Mouse (Mus musculus) embryo, embryonic 11 days (tissue): ENCODE measurements around the gene Tnfrsf1b.

Source experiments
- DNase-seq: peaks from one replicate; pipeline ENCODE4 v3.0.0-alpha.2; 2015

The Tnfrsf1b gene

DNA sequence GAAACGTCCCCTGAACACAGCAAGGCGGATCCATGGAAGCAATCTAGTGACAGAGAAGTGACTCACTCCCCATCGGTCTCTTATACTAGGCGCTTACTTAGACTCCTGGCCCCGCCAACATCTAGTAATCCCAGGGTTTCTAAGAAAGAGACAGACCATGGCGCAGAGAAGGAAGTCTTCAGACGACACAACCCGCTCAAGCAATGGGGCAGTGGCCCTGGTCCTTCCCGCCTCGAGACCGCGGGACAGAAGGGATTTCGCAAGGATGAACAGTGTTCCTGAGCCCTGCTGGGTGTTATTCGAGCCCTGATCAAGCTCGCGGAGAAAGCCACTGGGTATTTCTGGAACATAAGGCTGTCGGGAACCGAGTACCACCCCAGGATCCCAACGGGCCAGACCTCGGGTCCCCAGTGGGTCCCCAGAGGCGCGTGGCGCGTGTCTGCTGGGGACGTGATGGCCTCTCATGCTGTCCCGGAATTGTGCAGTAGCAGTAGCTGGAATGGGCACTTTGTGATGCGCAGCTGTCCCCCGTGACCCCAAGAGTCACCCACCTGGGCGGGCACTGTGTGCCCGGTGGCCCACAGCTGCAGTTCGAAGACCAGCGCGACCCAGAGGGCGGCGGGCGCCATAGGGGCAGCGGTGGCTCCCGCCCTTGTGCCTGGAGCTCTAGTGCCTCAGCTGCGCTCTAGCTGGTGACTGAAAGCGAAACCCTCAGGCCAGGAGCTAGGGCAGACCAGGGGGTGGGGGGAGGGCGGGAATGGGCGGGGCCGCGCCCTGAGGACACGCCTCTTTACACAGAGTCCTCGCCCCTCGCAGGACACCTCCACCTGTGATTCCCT is at the start of gene Tnfrsf1b:
Tnfrsf1b (minus strand) TSS at position 698 of the 839 bp plus-strand sequence.
- DNase-seq = peak; percentile 62

DNA sequence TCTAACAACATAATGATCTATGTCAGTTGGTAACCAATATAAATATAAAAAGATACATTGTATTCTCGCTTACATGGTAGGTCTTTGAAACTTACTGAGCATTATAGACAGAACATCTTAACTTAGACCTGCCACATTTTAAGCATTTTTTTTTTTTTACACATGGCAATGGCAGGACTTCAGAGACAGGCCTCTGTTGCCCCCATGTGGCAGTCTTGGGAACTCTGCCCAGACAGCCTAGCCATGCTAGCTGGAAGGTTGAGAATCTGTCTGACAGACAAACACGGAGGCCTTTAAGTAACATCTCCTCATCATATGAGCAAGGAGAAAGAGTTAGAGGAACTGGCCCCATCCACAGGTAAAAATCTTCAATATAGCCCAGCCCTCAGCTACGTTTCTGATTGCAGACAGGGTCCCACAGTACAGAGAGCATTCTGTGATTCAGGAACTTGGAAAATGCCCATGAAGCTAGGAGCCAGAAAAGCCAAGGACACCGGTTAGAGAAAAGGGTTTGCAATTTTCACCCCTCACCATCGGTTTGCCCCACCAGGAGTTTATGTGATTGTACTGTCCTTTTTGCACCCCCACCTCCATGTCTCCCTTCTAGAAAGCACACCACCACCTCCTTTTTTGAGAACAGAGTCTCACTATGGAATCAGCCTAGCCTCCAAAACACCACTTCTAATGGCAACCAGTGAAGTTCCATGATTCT is 49.1 kb upstream of the Tnfrsf1b start:
- peak; percentile 58 for DNase-seq

DNA sequence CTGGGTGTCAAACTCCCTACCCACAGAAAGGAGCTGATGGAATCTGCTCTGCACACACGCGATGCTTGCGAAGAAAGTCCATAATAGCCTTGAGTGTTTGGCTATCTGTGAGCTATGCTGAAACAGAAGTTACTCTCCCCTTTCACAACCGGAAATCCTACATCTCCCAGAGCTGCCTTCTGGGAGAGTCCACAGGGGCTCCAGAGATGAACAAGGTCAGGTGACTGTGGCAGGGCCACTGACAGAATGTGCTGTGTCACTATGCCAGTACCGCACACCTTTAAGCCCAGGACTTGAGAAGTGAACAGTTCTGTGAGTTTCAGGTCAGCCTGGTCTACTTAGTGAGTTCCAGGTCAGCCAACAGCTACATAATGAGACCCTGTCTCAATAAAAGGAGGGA is 47.9 kb upstream of the Tnfrsf1b start:
- no peak for DNase-seq

DNA sequence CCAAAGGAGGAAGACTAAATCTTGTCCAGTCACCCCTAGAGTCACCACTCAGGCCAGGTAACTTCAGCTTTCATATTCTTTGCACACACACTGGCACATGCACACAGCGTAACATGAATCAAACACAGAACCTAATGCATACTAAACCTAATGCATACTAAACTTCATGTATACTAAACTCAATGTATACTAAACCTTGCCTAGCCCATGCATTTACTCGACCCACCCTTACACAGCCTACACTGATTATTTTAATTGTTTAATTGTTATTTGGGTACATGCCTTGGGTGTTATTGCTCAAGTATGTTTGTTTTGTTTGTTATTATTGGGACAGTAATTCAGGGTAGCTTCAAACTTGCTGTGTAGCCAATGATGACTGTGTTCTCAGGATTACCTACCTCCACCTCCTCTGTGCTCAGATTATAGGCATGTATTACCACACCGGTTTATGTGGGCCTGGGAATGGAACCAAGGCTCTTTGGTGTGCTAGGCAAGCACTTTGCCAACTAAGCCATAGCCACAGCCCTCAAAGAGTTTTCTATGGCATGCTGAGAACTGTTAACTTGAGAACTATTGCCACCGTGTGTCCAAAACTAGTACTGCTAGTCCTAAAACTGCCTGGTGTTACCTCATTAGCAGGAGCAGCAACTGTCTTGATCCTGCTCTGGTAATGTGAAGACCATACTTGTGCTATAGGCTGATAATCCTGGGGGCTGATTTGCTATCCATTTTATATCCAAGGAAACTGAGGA is 39.9 kb upstream of the Tnfrsf1b start:
- peak; percentile 78 for DNase-seq

DNA sequence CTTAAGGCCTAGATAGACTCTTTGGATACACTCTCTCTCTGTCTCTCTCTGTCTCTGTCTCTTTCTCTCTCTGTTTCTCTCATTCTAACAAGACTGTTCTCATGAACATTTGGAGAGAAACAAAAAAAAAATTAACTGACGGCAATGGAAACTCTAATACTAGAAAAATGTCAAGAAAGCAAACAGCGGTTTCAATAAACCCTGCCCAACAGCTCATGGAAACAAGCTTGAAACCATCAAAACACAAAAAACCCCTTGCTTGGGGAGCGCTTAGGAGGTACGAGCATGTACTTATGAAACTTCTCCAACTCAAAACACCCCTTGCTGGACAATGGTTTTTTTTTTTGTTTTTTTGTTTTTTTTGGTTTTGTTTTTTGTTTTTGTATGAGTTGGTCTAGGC is 38.0 kb upstream of the Tnfrsf1b start:
- no peak for DNase-seq

DNA sequence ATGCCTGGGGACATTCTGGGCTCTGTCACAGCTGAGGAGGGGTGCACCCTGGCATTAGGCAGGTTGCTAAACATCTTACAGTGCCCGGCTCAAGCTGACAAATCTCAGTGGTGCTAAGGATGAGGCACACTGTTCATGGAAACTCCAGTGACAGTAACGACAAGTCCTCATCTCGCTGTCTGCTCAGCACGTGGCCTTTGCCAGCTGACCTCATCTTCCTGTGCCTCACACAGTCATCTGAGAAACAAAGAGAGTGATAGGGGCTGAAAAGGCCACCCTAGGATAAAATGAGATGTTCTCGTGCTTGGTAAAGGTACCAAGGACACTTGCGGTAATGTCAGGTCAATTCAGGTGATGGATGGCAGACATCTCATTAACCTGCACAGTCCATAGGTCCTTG is 36.8 kb upstream of the Tnfrsf1b start:
- DNase-seq = no peak

DNA sequence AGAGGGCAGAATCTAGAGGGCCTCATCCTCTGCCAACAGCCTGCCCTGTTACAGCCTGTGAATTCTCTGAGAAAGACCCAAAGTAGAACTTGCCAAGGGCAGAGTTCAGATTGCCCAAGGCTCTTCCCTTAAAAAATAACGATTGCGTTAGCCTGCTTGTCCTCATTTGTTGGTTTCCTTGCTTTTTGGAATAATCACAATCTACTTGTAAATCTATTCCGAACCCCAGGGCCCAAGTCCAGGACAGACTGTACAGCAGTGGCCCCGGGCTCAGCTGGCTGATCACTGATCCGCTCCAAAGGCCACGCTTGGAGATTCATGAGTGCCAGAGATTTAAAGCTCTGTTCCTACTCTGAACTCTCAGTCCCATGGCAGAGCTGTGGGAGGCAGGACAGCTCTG is 34.3 kb upstream of the Tnfrsf1b start:
- DNase-seq = no peak

DNA sequence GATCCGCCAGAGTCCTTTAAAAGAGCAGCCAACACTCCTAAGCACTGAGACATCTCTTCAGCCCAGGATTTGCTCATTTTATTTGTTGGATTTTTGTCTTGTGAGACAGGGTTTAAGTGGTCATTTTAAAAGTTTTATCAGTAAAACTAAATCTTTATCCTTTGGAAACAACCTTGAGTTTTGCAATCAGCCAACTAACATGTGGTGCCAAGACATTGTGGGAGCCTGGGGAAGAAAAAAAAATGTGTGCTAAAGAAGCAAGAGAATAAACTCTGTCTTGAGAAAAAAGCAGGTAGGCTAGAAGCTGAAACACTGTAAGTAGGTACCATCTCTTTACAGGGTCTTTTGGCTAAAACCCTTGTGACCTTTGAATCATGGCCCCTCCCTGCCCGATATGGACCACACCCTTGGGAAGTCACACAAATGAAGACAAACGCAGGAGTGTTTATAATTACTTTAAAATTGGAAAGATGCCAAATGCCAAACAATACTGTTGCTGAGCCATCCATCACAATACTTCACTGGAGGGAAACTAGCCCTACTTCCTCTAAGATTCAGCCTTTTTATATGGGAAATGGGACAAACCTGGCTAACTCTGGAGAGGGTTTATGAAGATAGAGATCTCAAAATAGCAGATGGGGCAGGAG is 32.2 kb upstream of the Tnfrsf1b start:
- DNase-seq = no peak

DNA sequence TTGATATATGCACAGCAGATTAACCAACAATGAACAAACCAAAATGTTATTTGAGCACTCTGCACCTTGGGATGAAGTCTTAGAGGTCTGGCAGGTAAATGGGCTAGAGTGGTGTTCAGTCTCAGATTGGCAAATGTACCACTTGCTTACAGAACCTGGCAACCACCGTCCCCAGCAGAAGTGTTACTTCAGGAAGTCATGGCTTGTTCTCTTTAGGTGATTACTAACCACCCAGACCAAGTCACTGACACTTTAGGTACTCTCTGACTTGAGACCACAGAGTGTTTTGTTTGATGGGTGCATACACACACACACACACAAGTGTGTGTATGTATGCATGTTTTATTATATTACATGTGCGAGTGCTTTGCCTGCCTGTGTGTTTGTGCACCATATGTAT is 31.6 kb upstream of the Tnfrsf1b start:
- no peak for DNase-seq

DNA sequence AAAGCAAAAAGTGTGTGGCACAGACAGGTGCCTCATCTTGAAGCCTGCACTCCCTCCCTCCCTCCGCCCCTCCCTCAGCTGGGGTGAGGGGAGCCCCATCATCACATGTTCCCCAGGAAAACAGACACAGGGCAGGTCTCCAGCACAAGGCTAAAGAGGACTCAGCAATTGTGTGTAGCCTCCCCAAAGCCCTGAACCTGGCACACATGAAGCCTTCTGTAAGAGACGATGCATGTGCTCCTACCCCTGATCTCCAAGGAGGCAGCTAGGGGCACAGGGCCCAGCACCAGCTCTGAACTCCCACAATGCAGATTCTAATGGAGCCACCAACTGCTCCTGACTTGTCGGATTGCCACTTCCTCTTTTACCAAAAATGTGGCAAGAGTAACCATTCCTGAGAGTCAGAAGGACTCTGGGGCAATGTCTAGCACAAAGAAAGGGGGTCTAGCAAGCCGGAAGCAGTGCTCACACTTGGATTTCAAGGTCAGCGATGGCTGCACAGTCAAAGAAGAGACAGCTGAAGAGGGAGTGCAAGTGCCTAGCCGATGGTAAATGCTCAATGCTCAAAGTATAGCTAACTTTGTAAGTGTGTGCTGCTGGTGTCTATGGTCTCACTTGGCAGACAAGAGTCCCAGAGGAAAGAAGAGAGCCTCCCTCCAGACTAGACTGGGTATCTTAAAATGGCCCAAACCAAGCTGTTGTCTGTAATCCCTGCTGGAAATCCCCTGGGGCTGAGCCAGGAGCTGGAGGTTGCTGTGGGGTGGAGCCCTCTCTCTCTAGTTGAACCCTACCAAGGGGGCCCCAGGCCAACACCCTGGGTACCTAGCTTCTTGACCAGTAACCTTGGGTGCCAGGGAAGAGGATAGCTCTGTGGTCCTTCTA is 29.9 kb upstream of the Tnfrsf1b start:
- DNase-seq = no peak

DNA sequence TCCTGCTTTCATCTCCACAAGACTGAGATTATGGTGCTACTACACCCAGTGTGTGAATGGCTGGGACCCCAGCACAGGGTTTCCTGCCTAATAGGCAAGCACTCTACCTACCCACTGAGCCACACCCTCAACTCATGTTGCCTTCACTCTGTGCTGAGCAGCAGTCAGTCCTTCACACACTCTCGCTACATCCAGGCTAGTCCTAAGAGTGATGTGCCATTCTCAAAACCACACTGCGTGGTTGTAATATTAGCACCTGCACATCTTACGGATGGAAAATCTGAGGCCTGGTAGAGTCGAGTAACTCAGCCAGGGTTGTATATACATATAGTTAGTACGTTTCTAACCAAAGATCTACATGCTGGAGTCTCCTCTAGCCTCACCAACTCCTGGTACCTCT is 28.2 kb upstream of the Tnfrsf1b start:
- DNase-seq = no peak

DNA sequence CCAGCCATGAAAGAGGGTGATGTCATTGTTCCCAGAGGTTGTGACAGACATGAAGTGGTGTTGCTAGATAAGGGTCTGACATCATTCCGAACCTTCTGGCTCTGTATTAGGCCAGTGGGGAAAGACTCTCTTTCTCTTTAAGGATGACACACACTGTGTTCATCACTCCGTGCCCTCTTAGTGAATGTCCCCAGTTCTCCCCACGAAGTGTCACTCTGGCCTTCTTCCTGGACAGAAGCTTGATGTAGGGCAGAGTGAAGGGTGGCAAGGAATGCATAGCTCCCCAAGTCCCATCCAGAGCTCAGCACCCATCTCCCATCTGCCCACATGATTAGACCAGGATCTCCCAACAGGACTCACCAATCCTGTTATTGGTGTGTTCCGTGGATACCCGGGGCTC is 27.3 kb upstream of the Tnfrsf1b start:
- DNase-seq = no peak

DNA sequence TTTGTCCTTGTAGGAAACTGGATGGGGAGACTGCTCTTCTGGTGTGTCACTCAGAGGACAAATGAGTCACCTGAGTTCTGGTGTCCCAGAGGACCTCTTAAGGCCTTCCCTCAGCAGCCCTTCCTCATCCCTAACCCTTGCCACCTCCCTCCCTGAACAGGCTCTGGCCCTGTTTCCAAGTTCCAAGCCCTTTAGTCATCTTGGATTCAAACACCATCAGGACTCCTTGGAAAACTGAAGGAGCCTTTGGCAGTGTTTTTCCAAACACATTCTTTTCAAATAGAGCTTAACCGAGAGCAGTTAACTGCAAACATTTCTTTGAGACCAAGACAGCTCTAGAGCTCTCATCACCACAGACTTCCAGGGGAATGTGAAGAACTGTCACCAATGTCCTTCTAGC is 26.1 kb upstream of the Tnfrsf1b start:
- DNase-seq = no peak

DNA sequence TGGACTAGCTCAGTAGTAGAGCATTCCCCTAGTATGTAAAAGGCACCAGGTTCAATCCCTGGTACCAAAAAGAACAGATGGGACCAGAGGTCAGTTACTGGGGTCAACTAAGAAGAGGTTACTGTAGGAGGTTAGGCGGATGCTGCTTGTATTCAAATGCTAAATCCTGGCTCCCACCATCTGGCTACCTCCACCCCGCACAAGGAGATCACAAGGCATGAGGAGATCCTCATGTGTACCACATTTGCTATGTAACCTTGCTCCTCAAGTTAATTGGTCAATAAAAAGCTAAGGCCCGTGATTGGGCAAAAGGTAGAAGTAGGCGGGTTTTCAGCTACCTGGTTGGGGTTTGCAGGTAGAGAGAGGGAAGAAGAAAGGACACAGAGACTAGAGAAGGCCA is 25.0 kb upstream of the Tnfrsf1b start:
- no peak for DNase-seq

DNA sequence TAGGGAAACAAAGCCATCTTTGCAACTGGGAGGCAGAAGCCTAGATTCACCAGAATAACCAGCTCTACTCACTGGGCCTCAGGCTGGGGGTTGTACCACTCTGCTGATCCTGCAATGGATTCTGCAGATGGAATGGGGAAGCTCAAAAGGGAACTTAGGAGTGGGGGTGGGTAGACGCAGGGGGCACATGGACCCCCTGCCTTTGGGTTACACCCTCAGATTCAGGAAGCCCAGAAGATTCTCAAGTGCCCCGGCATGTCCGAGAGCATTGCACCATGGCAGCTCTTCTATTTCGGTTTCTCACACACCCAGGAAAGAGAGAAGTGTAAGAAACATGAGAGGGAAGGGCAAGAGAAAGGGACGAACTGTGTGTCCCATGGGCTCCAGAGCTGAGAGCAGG is 23.5 kb upstream of the Tnfrsf1b start:
- DNase-seq = no peak

DNA sequence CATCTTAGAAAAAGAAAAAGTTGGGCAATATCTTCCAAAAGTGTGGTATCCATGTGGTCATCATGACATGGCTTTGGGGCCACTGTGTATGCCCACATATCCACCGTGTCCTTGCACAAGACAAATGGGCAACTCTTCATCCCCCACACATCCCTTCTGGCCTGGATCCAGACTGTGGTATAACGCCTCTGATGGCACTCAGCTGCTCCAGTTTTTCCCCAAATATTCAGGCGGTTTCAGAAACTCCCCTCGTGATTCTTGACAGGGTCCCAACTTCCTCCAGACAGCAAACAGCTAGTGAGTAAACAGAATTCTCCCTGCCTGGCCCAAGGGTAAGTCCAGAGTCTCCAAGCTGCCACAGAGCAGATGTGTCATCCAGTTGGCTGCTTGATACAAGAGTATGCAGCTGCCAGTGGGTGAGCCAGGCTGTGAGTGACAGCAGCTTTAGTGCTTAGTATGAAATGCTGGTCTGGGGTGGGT is 21.0 kb upstream of the Tnfrsf1b start:
- no peak for DNase-seq

DNA sequence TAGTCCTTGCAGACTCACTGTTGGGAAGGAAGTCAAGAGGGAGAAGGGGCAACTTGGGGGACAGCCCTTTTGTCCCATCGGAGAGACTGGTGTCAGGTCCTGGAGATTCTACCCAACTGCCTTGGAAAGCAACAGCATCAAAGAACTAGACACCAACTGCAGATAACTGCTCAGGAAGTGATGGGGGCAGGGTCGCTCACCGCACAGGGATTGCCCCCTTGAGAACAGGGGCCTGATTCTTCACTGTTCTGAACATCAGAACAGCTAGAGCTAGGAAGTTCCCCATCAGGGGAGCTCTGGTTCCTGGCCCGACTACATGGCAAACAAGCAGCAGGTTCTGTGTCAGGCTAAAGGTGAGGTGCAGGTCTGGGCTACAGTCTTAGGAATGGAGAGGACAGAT is 19.8 kb upstream of the Tnfrsf1b start:
- DNase-seq = no peak

DNA sequence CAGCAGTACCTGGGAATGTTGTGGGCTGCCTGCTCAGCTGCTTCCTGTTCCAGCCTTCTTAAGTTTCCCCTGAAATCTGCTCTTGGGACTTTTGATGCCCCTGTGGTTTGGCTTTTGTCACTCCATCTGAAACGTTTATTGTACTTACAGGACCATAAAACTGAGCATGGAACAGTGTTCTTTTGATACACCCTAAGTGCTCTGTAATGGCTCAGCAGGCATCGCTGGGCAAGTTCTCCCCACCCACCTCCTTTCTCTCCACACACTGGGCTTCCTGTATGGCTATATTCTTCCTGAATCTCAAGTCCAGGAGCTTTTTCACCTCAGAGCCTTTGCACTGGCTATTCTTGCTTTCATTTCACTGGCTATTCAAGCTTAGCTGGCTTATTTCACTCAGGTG is 18.1 kb upstream of the Tnfrsf1b start:
- DNase-seq = no peak

DNA sequence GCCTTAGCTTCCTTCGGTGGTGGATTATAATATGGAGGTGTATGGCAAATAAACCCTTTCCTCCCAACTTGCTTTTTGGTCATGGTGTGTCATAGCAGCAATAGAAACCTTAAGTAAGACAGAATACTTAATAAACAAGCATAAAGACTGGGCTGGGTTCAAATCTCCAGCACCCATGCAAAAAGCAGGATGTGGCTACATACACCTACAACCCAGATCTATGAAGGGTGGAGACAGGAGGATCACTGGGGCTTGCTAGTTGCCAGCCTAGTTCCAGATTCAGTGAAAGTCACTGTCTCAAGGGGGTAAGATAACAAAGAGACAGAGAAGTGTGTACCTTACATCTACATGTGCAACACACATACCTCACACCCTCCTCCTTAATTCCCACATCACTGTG is 16.9 kb upstream of the Tnfrsf1b start:
- DNase-seq = no peak

DNA sequence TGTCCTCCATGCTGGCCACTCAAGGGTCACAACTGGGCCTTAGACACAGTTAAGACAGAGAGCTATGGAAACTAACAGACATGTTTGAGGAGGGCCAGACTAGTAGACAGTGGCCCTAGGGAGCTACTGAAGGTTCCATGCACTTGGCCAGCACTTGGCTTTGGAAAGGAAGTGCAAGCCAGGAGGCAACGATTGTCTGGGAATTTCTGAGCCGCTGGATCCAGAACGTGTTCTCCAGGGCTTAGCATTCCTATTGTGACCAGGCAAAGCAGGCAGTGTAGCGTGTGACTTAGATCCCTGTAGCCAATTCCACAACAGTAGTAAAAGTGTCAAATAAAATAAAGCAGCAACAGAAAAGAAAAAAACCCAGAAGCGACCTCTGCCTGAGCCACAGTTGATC is 14.1 kb upstream of the Tnfrsf1b start:
- no peak for DNase-seq

DNA sequence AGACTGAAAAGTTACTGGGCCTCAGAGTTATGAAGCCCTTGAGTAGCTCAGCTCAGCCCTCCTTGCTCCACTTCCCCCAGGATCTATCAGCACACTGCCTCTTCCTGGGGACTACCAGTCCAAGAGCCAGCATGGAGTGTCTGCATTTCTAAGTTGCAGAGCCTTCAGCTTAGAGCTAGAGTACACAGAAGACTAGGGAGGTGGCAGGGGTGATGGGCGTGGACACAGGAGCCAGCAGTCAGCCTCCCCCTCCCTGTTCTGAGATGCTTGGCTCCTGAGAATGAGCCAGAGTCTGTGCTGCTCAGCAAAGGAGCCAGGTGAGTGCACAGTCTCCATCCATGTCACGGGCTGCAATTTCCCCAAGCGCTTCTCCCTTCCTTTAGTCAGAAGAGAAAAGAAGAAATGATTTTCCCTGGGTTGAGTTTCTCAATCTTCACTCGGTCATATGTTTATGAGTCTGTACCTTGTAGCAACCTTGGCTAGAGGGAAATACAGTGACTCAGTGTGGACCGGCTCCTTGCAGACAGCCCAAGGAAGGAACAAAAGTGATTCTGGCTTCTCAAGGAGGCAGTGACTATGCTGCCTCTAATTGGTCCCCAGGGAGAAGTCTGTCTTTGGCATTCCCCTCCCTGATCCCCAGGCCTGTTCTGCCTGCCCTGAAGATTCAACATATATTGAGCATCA is 11.2 kb upstream of the Tnfrsf1b start:
- DNase-seq = no peak
